Mouse (Mus musculus) kidney, adult 10 weeks (tissue): ENCODE measurements around the gene Pira2. TPM values are rescaled to one million over a fixed set of nuclear protein-coding genes. Genes with fewer than 3 reads are reported as not detected.

ENCODE experiments used
- polyA plus RNA-seq: library from polyadenylated mRNA; stranded (reverse); fragments of 350-450 nt; fragmentation: Illumina TruSeq; extraction: RNeasy Lipid Tissue Mini Kit (QIAGEN cat#74804); gene quantifications from one replicate; pipeline ENCODE4 v1.2.3, GENCODE M21; 2014; ENCODE audit warnings: low read depth, low replicate concordance

Pira2 gene
- 0.20 TPM for polyA plus RNA-seq

DNA sequence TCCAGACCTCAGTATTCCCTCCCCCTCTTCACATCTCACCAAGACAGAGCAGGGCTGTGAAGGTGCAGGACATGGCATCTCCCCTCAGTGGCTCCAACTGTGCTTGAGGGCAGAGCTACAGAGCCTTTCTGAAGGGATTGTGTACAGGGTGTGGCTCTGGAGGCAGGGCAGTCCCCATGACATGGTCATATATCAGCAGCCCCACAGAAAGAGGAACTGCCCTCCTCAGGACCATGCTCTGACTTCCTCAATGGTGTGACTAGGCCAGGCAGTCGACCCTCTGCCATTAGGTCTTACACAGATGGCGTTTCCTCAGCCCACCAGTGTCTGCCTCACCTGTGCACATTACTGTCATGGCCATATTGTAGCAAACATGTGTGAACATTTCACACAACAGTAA, at the start of gene Pira2:
TSS of gene Pira2 (minus strand) at position 101 of the 400 bp plus-strand sequence.

DNA sequence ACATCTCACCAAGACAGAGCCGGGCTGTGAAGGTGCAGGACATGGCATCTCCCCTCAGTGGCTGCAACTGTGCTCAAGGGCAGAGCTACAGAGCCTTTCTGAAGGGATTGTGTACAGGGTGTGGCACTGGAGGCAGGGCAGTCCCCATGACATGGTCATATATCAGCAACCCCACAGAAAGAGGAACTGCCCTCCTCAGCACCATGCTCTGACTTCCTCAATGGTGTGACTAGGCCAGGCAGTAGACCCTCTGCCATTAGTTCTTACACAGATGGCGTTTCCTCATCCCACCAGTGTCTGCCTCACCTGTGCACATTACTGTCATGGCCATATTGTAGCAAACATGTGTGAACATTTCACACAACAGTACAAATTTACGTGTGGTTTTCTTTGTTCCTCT, 19.3 kb downstream of the Pira2 start, which contains the start of gene Gm15448:
TSS of gene Gm15448 (minus strand) at position 89 of the 400 bp plus-strand sequence.

Other genes with a start within 250 kb of the Pira2 start
- not detected for gene Oscar, start 228.9 kb downstream of the Pira2 start, polyA plus RNA-seq
- 32.4 TPM for gene Ndufa3, start 227.7 kb downstream of the Pira2 start, polyA plus RNA-seq
- gene Tfpt, start 215.1 kb downstream of the Pira2 start, polyA plus RNA-seq: not detected
- gene Prpf31, start 215.1 kb downstream of the Pira2 start, polyA plus RNA-seq: 20.0 TPM
- gene Cnot3, start 199.8 kb downstream of the Pira2 start, polyA plus RNA-seq: 5.7 TPM
- 7.0 TPM for gene Leng1, start 179.2 kb downstream of the Pira2 start, polyA plus RNA-seq
- 16.7 TPM for gene Tmc4, start 167.5 kb downstream of the Pira2 start, polyA plus RNA-seq
- gene Tsen34, start 152.2 kb downstream of the Pira2 start, polyA plus RNA-seq: 4.3 TPM
- gene Mboat7, start 151.5 kb downstream of the Pira2 start, polyA plus RNA-seq: 36.5 TPM
- gene Rps9, start 141.1 kb downstream of the Pira2 start, polyA plus RNA-seq: 7.2 TPM
- 0.97 TPM for gene Pirb, start 124.7 kb downstream of the Pira2 start, polyA plus RNA-seq
- gene Gm15448, start 19.4 kb downstream of the Pira2 start, polyA plus RNA-seq: not detected
- not detected for gene Gm14548, start 53.1 kb upstream of the Pira2 start, polyA plus RNA-seq
- not detected for gene Lilra6, start 70.5 kb upstream of the Pira2 start, polyA plus RNA-seq
- 3.3 TPM for gene Lair1, start 218.2 kb upstream of the Pira2 start, polyA plus RNA-seq